Mouse (Mus musculus) olfactory bulb, adult 2 months (tissue): ENCODE data around the gene Tmem245.

Experiments used
- CTCF ChIP-seq: fragments of 200-500 bp; IDR thresholded peaks from 2 replicates; pipeline ENCODE4 v1.5.1; 2012; ENCODE audit warnings: low read depth, mild to moderate bottlenecking, low read length, moderate library complexity; ENCODE audit not compliant: insufficient read depth
- POLR2A ChIP-seq: fragments of 200-500 bp; IDR thresholded peaks from 2 replicates; pipeline ENCODE4 v1.6.1; 2012; ENCODE audit warnings: mild to moderate bottlenecking, low read depth, low read length, moderate library complexity; ENCODE audit not compliant: insufficient read depth

DNA sequence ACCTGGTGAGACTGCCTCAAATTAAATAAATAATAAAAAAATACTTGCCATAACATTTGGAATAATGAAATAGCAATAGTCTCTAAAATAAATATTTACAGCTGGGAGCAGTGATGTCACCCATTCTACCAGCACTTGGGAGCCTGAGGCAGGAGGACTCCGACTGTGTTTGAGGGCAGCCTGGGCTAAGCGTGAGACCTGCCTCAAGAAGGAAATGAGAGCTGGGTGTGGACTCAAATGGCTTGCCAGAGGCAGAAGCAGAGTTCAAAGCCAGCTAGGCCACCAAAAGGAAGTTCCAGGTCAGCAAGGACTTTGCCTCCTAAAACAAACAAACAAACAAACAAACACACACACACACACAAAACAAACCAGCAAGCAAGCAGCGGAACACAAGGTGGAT is 99.8 kb downstream of the Tmem245 start:
- no peak for TF ChIP-seq CTCF
- no peak for TF ChIP-seq POLR2A
